Mouse (Mus musculus) olfactory bulb, adult 2 months (tissue): Measurements from ENCODE around the gene Lrmda. TPM values are rescaled to one million over a fixed set of nuclear protein-coding genes. Genes with fewer than 3 reads are reported as not detected.

ENCODE experiments used
- H3K27ac ChIP-seq: fragments of 200-500 bp; 2 replicates; pipeline ENCODE4 v1.5.1; 2012; ENCODE audit warnings: low read depth, low read length; ENCODE audit not compliant: insufficient read depth
- H3K4me1 ChIP-seq: fragments of 200-500 bp; 2 replicates; pipeline ENCODE4 v1.6.1; 2012; ENCODE audit warnings: low read length; ENCODE audit not compliant: control insufficient read depth, insufficient read depth
- H3K4me3 ChIP-seq: fragments of 200-500 bp; 2 replicates; pipeline ENCODE4 v1.5.1; 2012; ENCODE audit warnings: mild to moderate bottlenecking, low read depth, low read length, moderate library complexity; ENCODE audit not compliant: insufficient read depth
- CTCF ChIP-seq: fragments of 200-500 bp; IDR thresholded peaks from 2 replicates; pipeline ENCODE4 v1.5.1; 2012; ENCODE audit warnings: low read depth, mild to moderate bottlenecking, low read length, moderate library complexity; ENCODE audit not compliant: insufficient read depth
- POLR2A ChIP-seq: fragments of 200-500 bp; IDR thresholded peaks from 2 replicates; pipeline ENCODE4 v1.6.1; 2012; ENCODE audit warnings: mild to moderate bottlenecking, low read depth, low read length, moderate library complexity; ENCODE audit not compliant: insufficient read depth
- WGBS: fragments of 180-500 bp; shearing (Covaris S2); methylation state at CpG from one replicate; pipeline ENCODE4 v1.1.7; 2018; 5-methylcytosine and 5-hydroxymethylcytosine counted together
- polyA plus RNA-seq: library from polyadenylated mRNA; stranded (reverse); fragments of >200 nt; gene quantifications from 2 replicates; pipeline ENCODE4 v1.2.4, GENCODE M21; 2012; ENCODE audit warnings: low replicate concordance; ENCODE audit not compliant: missing spikeins, insufficient read depth, insufficient read length

Lrmda gene
- polyA plus RNA-seq, 1 experiment, result not detected

GRCm38 (mm10) chr14:22222038-22222437, 202.5 kb downstream of the Lrmda start:
- Histone ChIP-seq H3K4me1 (no peaks in the 10 kb centered on the region), H3K4me3 (no peak overlapping the region), H3K27ac (no peak overlapping the region)
- TF ChIP-seq POLR2A (no peak), CTCF (no peak)
- WGBS, result 83% methylated on average over 1 of the region's 1 CpGs

- no peaks in the 10 kb centered on the region for H3K4me1 ChIP-seq
- no peak overlapping the region for H3K27ac ChIP-seq
- WGBS, result 95% methylated on average over 3 of the region's 3 CpGs
- TF ChIP-seq POLR2A (no peak), CTCF (no peak)
- no peak overlapping the region for H3K4me3 ChIP-seq
Measured at GRCm38 (mm10) chr14:22222574-22222973, 203.1 kb downstream of the Lrmda start.

- 90% methylated on average over 2 of the region's 2 CpGs for WGBS
- TF ChIP-seq CTCF, result no peak
- no peak for TF ChIP-seq POLR2A
- Histone ChIP-seq H3K27ac (no peak overlapping the region), H3K4me1 (no peaks in the 10 kb centered on the region), H3K4me3 (no peak overlapping the region)
Measured at GRCm38 (mm10) chr14:22226205-22226604, 206.7 kb downstream of the Lrmda start.

- whole genome bisulfite sequencing, result 80% methylated on average over 7 of the region's 7 CpGs
- TF ChIP-seq POLR2A (no peak), CTCF (no peak)
- Histone ChIP-seq H3K27ac (no peak overlapping the region), H3K4me1 (no peaks in the 10 kb centered on the region), H3K4me3 (no peak overlapping the region)
Measured at GRCm38 (mm10) chr14:22228253-22228968, 208.9 kb downstream of the Lrmda start.

- TF ChIP-seq POLR2A, result no peak
- TF ChIP-seq CTCF, result no peak
- H3K4me3 ChIP-seq, result no peak overlapping the region
- no peaks in the 10 kb centered on the region for H3K4me1 ChIP-seq
- no peak overlapping the region for H3K27ac ChIP-seq
- 78% methylated on average over 3 of the region's 3 CpGs for WGBS
Measured at GRCm38 (mm10) chr14:22240315-22240714, 220.8 kb downstream of the Lrmda start.

GRCm38 (mm10) chr14:22255458-22255857, 235.9 kb downstream of the Lrmda start:
- TF ChIP-seq CTCF, result no peak
- no peak for TF ChIP-seq POLR2A
- H3K4me1 ChIP-seq, result 0 out of 2 replicates have a peak, but pooled peaks cover 2% of the 10 kb centered on the region
- H3K4me3 ChIP-seq, result no peak overlapping the region
- H3K27ac ChIP-seq, result no peak overlapping the region
- 94% methylated on average over 12 of the region's 12 CpGs for WGBS

GRCm38 (mm10) chr14:22256274-22256673, 236.8 kb downstream of the Lrmda start:
- TF ChIP-seq CTCF, result no peak
- TF ChIP-seq POLR2A, result no peak
- WGBS, result 91% methylated on average over 12 of the region's 12 CpGs
- no peak overlapping the region for H3K4me3 ChIP-seq
- H3K27ac ChIP-seq, result no peak overlapping the region
- 0 out of 2 replicates have a peak, but pooled peaks cover 2% of the 10 kb centered on the region for H3K4me1 ChIP-seq

GRCm38 (mm10) chr14:22259376-22260032, 240.0 kb downstream of the Lrmda start:
- Histone ChIP-seq H3K4me3 (no peak overlapping the region), H3K4me1 (0 out of 2 replicates have a peak, but pooled peaks cover 2% of the 10 kb centered on the region), H3K27ac (no peak overlapping the region)
- WGBS, result 35% methylated on average over 10 of the region's 10 CpGs
- TF ChIP-seq CTCF (no peak), POLR2A (no peak)

- Histone ChIP-seq H3K4me1 (0 out of 2 replicates have a peak, but pooled peaks cover 2% of the 10 kb centered on the region), H3K27ac (no peak overlapping the region), H3K4me3 (no peak overlapping the region)
- whole genome bisulfite sequencing, result 40% methylated on average over 5 of the region's 5 CpGs
- TF ChIP-seq CTCF, result no peak
- no peak for TF ChIP-seq POLR2A
Measured at GRCm38 (mm10) chr14:22260033-22260419, 240.5 kb downstream of the Lrmda start.
